Mouse (Mus musculus) lung, postnatal 4 days (tissue): ENCODE data around the gene Gm5724.
A peak's percentile ranks its signal among the peaks of the same experiment; 100 is the strongest.

Experiments
- DNase-seq, 2 experiments: peaks; one replicate each; pipeline ENCODE4 v3.0.0; 2021

The Gm5724 gene

GRCm38 (mm10) chr6:141773710-141774109 lies at the start of gene Gm5724:
Gene Gm5724 (minus strand): TSS chr6:141773810.
- no peak for DNase-seq

- peak in 1 of 2 experiments; percentile 31 for DNase-seq
Observed at GRCm38 (mm10) chr6:141797837-141798236, 24.2 kb upstream of the Gm5724 start.

- DNase-seq, result no peak
Observed at GRCm38 (mm10) chr6:141774476-141774875, 866 bp upstream of the Gm5724 start.

GRCm38 (mm10) chr6:141691246-141691645 lies 82.4 kb downstream of the Gm5724 start:
- no peak for DNase-seq

- DNase-seq, result no peak
Observed at GRCm38 (mm10) chr6:141687008-141687407, 86.6 kb downstream of the Gm5724 start.
